Mouse (Mus musculus) E14TG2a.4 (cell line): ENCODE measurements at regions not wholly inside any gene's neighbourhood (a gene's known extent, or its start where the extent isn't known, plus 50 kb on each side); places are given as distances from the start of the nearest gene placed in this dataset.
"Not testable (repeated sequence)": the region's sequence is repeated elsewhere in the genome, so short reads cannot be mapped to it uniquely, and the experiment has no call there.

Experiments
- H3K27me3 ChIP-seq: 2 replicates; pipeline ENCODE4 v1.6.1; 2014; ENCODE audit warnings: low read length, control low read depth; ENCODE audit not compliant: insufficient read depth
- H3K36me3 ChIP-seq: 2 replicates; pipeline ENCODE4 v1.6.1; 2014; ENCODE audit warnings: low read length, control low read depth; ENCODE audit not compliant: insufficient read depth
- H3K4me1 ChIP-seq: replicated peaks from 2 replicates; pipeline ENCODE4 v1.6.1; 2014; ENCODE audit warnings: low read depth, low read length, control low read depth
- H3K4me3 ChIP-seq: replicated peaks from 2 replicates; pipeline ENCODE4 v1.5.1; 2014; ENCODE audit warnings: mild to moderate bottlenecking, low read length
- H3K9me3 ChIP-seq: 2 replicates; pipeline ENCODE4 v1.6.1; 2014; ENCODE audit warnings: low read length, control low read depth
- CTCF ChIP-seq: conservative IDR thresholded peaks from 2 replicates; pipeline ENCODE4 v1.5.1; 2014; ENCODE audit warnings: low read length
- NANOG ChIP-seq: IDR thresholded peaks from 2 replicates; pipeline ENCODE4 v1.6.1; 2014; ENCODE audit warnings: borderline replicate concordance, low read length, mixed read lengths
- POU5F1 ChIP-seq: IDR thresholded peaks from 2 replicates; pipeline ENCODE4 v1.6.1; 2014; ENCODE audit warnings: low read length, borderline replicate concordance

GRCm38 (mm10) chr3:40286959-40287710, 244.0 kb upstream of the Intu start:
- Histone ChIP-seq H3K9me3 (peaks cover 6% of the 10 kb centered on the region; the same call in 1 of the 2 replicates), H3K4me3 (no peak overlapping the region), H3K4me1 (no peaks in the 10 kb centered on the region), H3K36me3 (no peaks in the 10 kb centered on the region), H3K27me3 (no peaks in the 10 kb centered on the region)
- TF ChIP-seq NANOG (no peak), POU5F1 (no peak), CTCF (no peak)

DNA sequence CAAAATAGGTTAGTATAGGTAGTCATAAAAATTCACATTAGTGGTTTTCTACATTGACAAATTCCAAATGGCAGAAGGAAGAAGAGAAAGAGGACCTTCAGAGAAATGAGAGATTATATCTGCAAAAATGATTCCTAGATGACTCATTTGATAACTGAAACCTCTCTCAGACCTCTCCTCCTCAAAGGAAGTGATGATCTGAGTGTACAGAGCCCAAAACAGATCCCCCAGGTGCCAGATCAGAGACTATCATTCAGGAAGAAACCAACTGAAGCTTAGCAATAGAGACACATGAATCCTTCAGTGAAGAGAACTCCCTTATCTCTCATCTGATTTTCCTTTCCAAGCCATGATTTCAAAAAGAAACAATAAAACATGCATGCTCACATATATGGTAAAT, 234.0 kb upstream of the Intu start:
- Histone ChIP-seq H3K27me3 (no peaks in the 10 kb centered on the region), H3K4me1 (no peaks in the 10 kb centered on the region), H3K36me3 (no peaks in the 10 kb centered on the region), H3K4me3 (no peak overlapping the region), H3K9me3 (peaks cover 25% of the 10 kb centered on the region)
- TF ChIP-seq CTCF = no peak

GRCm38 (mm10) chr3:40320319-40320718, 210.8 kb upstream of the Intu start:
- no peaks in the 10 kb centered on the region for H3K9me3 ChIP-seq
- H3K36me3 ChIP-seq = no peaks in the 10 kb centered on the region
- no peaks in the 10 kb centered on the region for H3K4me1 ChIP-seq
- no peak overlapping the region for H3K4me3 ChIP-seq
- no peak for TF ChIP-seq NANOG
- no peak for TF ChIP-seq POU5F1
- TF ChIP-seq CTCF = no peak
- no peaks in the 10 kb centered on the region for H3K27me3 ChIP-seq

DNA sequence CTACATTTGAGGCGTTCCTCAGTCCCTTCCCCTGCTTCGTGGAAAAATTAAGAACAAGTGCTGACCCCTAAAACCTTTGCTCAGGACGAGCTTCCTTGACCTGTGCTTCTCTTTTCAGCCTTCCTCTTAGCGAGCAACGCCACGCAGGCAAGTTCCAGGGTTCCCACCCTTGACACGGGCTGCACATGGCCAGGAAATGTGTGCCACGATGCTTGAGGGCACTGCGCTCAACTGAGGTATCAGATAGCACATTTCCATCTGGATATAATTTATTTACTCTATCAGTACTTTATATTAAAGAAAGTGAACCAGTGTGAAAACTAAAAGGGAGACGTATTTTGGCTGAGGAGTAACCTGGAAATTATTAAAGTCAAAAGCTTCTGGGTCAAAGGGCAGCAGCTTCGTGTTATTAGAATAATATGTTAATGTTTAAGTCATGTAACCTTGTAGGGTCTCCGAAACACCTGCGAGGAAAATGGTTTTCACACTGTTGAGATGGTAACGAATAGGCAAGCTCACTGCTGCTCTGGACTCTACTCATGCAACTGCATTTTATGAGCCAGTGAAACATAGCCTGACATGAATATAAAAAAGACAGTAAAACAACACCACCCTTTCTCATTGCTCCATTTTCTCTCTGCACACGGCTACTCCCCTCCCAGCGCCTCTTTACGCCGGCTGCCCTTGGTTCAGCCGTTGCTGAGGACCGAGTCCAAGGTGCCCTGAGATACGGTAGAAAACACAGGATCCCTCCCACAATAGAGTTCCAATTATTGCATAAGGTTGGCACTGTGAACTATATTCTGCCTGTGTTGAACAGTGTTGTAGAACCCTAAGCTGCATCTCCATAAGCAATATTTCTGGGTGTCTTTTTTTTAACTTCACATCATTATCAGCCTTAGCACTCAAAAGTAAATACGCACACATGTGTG, 204.9 kb upstream of the Intu start:
- Histone ChIP-seq H3K4me3 (no peak overlapping the region), H3K27me3 (no peaks in the 10 kb centered on the region; the same call in 1 of the 2 replicates), H3K9me3 (no peaks in the 10 kb centered on the region), H3K36me3 (no peaks in the 10 kb centered on the region), H3K4me1 (no peaks in the 10 kb centered on the region)
- TF ChIP-seq CTCF (no peak), NANOG (no peak), POU5F1 (no peak)

GRCm38 (mm10) chr3:40339492-40340030, 191.5 kb upstream of the Intu start:
- H3K9me3 ChIP-seq = peaks cover 10% of the 10 kb centered on the region; the same call in 1 of the 2 replicates
- no peak overlapping the region for H3K4me3 ChIP-seq
- TF ChIP-seq POU5F1 = no peak

GRCm38 (mm10) chr3:40355103-40355502, 176.0 kb upstream of the Intu start:
- TF ChIP-seq NANOG (no peak), CTCF (no peak), POU5F1 (no peak)
- Histone ChIP-seq H3K27me3 (no peaks in the 10 kb centered on the region), H3K4me3 (no peak overlapping the region), H3K9me3 (no peaks in the 10 kb centered on the region; the same call in 1 of the 2 replicates), H3K4me1 (no peaks in the 10 kb centered on the region), H3K36me3 (no peaks in the 10 kb centered on the region)

More at GRCm38 (mm10) chr3:40339492-40340030, 191.5 kb upstream of the Intu start:
- no peaks in the 10 kb centered on the region for H3K36me3 ChIP-seq
- no peaks in the 10 kb centered on the region for H3K4me1 ChIP-seq
- no peaks in the 10 kb centered on the region for H3K27me3 ChIP-seq

DNA sequence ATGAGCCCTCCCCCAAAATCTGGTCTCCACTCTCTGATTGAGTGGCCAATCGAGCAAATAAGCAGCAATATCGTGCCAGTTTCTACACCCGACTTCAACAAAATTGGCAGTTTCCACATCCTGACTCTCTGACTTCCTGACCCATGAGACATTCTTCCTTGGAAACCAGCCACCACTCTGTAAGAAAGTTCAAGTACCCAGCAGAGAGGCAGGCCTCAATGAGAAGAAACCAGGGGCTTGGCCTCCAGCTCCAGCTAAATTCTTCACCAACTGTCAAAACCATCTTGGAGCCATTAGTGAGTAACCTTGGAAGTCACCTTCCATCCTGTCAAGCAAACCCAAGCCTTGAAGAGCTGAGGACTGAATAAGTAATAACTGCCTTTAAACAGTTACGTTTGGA, 162.7 kb upstream of the Intu start:
- H3K4me3 ChIP-seq = no peak overlapping the region
- H3K4me1 ChIP-seq = no peaks in the 10 kb centered on the region
- TF ChIP-seq POU5F1 (no peak), CTCF (no peak), NANOG (no peak)
- no peaks in the 10 kb centered on the region for H3K36me3 ChIP-seq
- H3K9me3 ChIP-seq = no peaks in the 10 kb centered on the region
- no peaks in the 10 kb centered on the region for H3K27me3 ChIP-seq

- Histone ChIP-seq H3K9me3 (no peaks in the 10 kb centered on the region), H3K4me3 (no peak overlapping the region), H3K4me1 (no peaks in the 10 kb centered on the region), H3K27me3 (no peaks in the 10 kb centered on the region), H3K36me3 (no peaks in the 10 kb centered on the region)
- TF ChIP-seq POU5F1 = no peak
- TF ChIP-seq NANOG = no peak
- no peak for TF ChIP-seq CTCF
Observed at GRCm38 (mm10) chr3:40371411-40371810, 159.7 kb upstream of the Intu start.

GRCm38 (mm10) chr3:40376220-40376619, 154.9 kb upstream of the Intu start:
- not testable (repeated sequence) for H3K9me3 ChIP-seq, H3K27me3 ChIP-seq, H3K4me1 ChIP-seq, H3K36me3 ChIP-seq, H3K4me3 ChIP-seq
